Mouse (Mus musculus): ENCODE data around the gene Cox10.
"Not testable (repeated sequence)": the region's sequence is repeated elsewhere in the genome, so short reads cannot be mapped to it uniquely, and the experiment has no call there.

Cox10 gene

GRCm38 (mm10) chr11:64078956-64079726 is at the start of gene Cox10:
Gene Cox10 (minus strand): TSS chr11:64079468.
- DNase-seq (ENCODE audit: low read depth), result peak; percentile 91

GRCm38 (mm10) chr11:64128016-64128415 is 48.7 kb upstream of the Cox10 start:
- DNase-seq (ENCODE audit: low read depth), result no peak

GRCm38 (mm10) chr11:64125471-64125870 is 46.2 kb upstream of the Cox10 start:
- DNase-seq (ENCODE audit: low read depth), result no peak

GRCm38 (mm10) chr11:64123174-64123573 is 43.9 kb upstream of the Cox10 start:
- DNase-seq (ENCODE audit: low read depth), result not testable (repeated sequence)

- DNase-seq (ENCODE audit: low read depth), result no peak
Measured at GRCm38 (mm10) chr11:64116711-64117110, 37.4 kb upstream of the Cox10 start.

- no peak for DNase-seq (ENCODE audit: low read depth)
Measured at GRCm38 (mm10) chr11:64115822-64116221, 36.6 kb upstream of the Cox10 start.

- no peak for DNase-seq (ENCODE audit: low read depth)
Measured at GRCm38 (mm10) chr11:64115101-64115500, 35.8 kb upstream of the Cox10 start.

- DNase-seq (ENCODE audit: low read depth), result peak; percentile 45
Measured at GRCm38 (mm10) chr11:64100060-64100459, 20.8 kb upstream of the Cox10 start.

GRCm38 (mm10) chr11:64093058-64093457 is 13.8 kb upstream of the Cox10 start:
- DNase-seq (ENCODE audit: low read depth), result no peak

- no peak for DNase-seq (ENCODE audit: low read depth)
Measured at GRCm38 (mm10) chr11:64091150-64091549, 11.9 kb upstream of the Cox10 start.

- DNase-seq (ENCODE audit: low read depth), result no peak
Measured at GRCm38 (mm10) chr11:64089682-64090081, 10.4 kb upstream of the Cox10 start.

- DNase-seq (ENCODE audit: low read depth), result no peak
Measured at GRCm38 (mm10) chr11:64085888-64086287, 6.6 kb upstream of the Cox10 start.

- no peak for DNase-seq (ENCODE audit: low read depth)
Measured at GRCm38 (mm10) chr11:64079727-64080081, 436 bp upstream of the Cox10 start.

GRCm38 (mm10) chr11:64076212-64076611 is 3.1 kb downstream of the Cox10 start:
- DNase-seq (ENCODE audit: low read depth), result no peak

GRCm38 (mm10) chr11:64073379-64073778 is 5.9 kb downstream of the Cox10 start:
- no peak for DNase-seq (ENCODE audit: low read depth)

GRCm38 (mm10) chr11:64071536-64071935 is 7.7 kb downstream of the Cox10 start:
- DNase-seq (ENCODE audit: low read depth), result no peak

GRCm38 (mm10) chr11:64066001-64066400 is 13.3 kb downstream of the Cox10 start:
- peak; percentile 55 for DNase-seq (ENCODE audit: low read depth)

GRCm38 (mm10) chr11:64063130-64063529 is 16.1 kb downstream of the Cox10 start:
- DNase-seq (ENCODE audit: low read depth), result no peak

GRCm38 (mm10) chr11:64062226-64062625 is 17.0 kb downstream of the Cox10 start:
- no peak for DNase-seq (ENCODE audit: low read depth)

- DNase-seq (ENCODE audit: low read depth), result no peak
Measured at GRCm38 (mm10) chr11:64059305-64059704, 20.0 kb downstream of the Cox10 start.

- DNase-seq (ENCODE audit: low read depth), result no peak
Measured at GRCm38 (mm10) chr11:64058474-64058873, 20.8 kb downstream of the Cox10 start.

- DNase-seq (ENCODE audit: low read depth), result no peak
Measured at GRCm38 (mm10) chr11:64053371-64053770, 25.9 kb downstream of the Cox10 start.

- DNase-seq (ENCODE audit: low read depth), result no peak
Measured at GRCm38 (mm10) chr11:64051195-64051968, 27.9 kb downstream of the Cox10 start.
